Mouse (Mus musculus) layer of hippocampus, adult 2 months (tissue): ENCODE measurements around the gene Wdr24. TPM values are rescaled to one million over a fixed set of nuclear protein-coding genes. Genes with fewer than 3 reads are reported as not detected.
"Not testable (repeated sequence)": the region's sequence is repeated elsewhere in the genome, so short reads cannot be mapped to it uniquely, and the experiment has no call there.

ENCODE experiments used
- DNase-seq, 2 experiments: peaks; one replicate each; pipeline ENCODE4 v3.0.0; 2022; ENCODE audit warnings: low spot score in 2 of 2
- H3K27ac ChIP-seq: fragments of 200-600 bp; 2 replicates; pipeline ENCODE4 v1.8.1; 2022
- H3K4me3 ChIP-seq: fragments of 200-600 bp; 2 replicates; pipeline ENCODE4 v1.8.1; 2022; ENCODE audit warnings: mild to moderate bottlenecking
- CTCF ChIP-seq: fragments of 200-600 bp; conservative IDR thresholded peaks from 2 replicates; pipeline ENCODE4 v1.8.1; 2022; ENCODE audit warnings: antibody characterized with exemption, mild to moderate bottlenecking, moderate library complexity
- total RNA-seq, 2 experiments: library from RNA; stranded (reverse); gene quantifications; 2 replicates each; pipeline ENCODE4 v1.2.3; 2021

Gene Wdr24
- total RNA-seq, 2 experiments from 2014 or later = 27.9 to 28.9 TPM

DNA sequence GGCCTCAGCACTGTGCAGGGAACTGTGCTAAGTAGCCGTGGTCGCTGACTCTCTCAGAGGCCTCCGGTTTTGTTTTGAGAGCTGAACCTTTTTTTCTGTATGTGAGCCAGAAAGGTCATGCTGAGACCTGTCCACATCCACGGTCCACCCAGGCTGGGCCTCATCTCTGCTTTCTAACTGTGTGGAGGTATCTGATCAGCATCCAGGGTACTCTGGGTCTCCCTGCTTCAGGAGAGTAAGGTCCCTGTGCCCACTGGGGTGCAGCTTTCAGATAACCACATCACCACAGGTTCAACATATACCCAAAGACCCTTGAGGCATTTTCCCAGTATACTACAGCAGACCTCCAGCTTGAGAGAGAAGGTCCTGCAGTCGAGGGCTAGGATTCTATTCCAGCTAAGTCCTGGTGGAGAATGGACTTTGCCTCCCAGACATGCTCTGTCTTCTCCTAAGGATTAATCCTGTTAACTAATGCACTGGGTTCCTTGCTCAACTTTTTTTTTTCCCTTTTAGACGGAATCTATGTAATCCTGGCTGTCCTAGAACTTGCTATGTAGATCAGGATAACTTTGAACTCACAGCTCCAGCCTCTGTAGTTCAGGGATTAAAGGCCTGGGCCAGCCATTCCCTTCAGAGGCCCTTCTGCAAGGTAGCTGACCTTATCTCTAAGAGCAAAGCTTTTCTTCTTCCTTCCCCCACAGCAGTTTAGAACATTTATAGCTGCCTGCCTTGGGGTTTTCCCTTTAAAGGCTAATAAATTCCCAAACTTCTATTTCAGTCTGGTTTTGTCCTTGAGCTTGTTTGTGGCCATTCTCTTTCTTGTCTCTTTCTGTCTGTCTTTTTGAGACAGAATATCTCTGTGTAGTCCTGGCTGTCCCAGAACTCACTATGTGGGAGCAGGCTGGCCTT is 38.5 kb downstream of the Wdr24 start:
- no peak for DNase-seq
- no peak for TF ChIP-seq CTCF

DNA sequence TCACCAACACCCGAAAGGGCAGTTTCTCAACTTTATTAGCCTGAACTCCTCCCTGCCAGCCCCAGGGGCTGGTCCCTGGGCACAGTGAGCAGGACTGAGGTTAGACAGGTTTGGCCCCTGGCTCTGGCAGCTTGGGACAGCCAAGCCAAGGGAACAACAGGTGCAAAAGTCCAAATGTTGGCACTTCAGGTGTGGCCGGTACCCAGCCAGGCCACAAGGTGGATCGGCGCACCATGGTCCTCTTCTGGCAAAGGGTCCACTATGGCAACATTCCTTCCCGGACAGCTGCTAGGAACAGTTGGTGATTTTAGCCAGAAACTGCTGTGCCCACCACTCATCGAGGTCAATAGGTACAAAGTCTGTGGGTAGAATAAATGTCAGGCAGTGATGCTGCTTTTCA is 40.3 kb downstream of the Wdr24 start:
- Histone ChIP-seq H3K27ac (no peak overlapping the region), H3K4me3 (no peak overlapping the region)
- no peak for DNase-seq
- TF ChIP-seq CTCF = 0 out of 2 replicates have a peak, but pooled peaks have one; percentile 4

More for the DNA sequence above, 38.5 kb downstream of the Wdr24 start:
- Histone ChIP-seq H3K4me3 (peak overlapping the region; percentile 71), H3K27ac (peak overlapping the region; percentile 99)

DNA sequence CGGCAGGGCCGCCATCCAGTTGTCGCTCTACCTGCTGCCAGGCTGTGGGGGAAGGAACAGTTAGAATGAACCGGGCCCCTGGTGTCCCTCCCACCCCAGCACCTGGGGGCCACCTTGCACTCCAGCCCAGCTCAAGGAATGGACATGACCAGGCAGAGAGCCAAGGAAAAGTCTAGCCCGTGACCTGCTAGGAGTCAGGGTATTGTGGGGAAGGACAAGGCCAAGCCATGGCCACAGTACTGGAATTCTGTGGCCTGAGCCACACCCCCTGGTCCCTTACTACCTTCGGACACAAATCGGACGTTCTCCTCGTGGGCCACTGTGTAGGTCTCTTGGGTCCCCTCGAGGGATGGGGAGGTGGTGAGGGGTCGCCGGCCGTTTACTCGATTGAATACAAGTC is 40.9 kb downstream of the Wdr24 start:
- no peak for TF ChIP-seq CTCF
- no peak overlapping the region for H3K4me3 ChIP-seq
- no peak overlapping the region for H3K27ac ChIP-seq
- DNase-seq = no peak

DNA sequence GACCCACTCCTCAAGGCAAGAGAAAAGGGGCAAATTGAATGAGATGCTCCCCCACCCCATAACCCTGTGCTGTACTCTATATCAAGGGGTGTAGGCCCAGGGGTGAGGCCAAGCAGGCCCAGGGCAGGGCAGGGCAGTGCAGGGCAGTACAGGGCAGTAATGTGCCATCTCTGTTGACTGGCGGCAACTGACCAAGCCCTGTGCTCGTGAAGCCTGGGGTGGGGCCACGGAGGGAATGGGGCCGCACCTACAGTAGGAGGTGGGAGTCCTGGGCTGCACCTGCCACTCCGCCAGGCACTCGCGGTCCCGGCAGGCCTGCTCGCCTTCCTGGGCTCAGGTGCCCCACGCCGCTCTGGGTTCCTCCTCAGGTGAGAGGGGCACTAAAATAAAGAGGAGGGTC is 41.9 kb downstream of the Wdr24 start:
- Histone ChIP-seq H3K4me3 (no peak overlapping the region), H3K27ac (no peak overlapping the region)
- DNase-seq = no peak
- no peak for TF ChIP-seq CTCF

DNA sequence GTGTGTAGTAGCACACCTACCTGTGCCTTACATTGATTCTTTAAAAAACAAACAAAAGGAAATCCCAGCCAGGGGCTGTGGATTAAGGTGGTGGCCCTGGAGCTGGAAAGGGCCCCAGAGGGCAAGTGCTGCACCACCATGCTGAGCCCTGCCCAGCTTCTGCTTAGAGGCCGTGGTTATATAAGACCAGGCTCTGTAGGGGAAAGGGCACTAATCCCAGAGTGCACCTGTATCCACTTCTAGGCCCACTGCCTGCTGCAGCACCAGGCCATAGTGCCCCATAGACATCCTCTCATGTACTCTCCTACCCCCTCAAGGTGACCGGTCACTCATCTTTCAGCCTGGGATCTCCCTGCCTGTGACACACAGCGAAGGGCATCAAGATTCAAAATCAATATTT is 42.7 kb downstream of the Wdr24 start:
- no peak for TF ChIP-seq CTCF
- H3K27ac ChIP-seq = no peak overlapping the region
- DNase-seq = no peak
- no peak overlapping the region for H3K4me3 ChIP-seq

DNA sequence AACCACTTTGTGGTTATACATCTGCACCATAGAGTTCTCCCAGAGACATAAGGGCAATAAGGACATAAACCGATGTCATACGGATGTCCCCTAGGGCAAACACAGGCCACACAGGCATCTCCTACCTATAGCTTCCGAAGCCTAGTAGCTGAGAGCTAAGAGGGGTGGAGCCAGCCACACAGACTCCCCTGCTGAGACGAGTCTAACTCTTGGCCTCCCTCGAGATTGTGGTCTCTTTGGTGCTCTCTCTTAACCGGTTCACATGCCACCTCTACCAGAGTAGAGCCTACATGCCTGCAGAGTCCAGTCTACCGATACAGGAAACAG is 44.0 kb downstream of the Wdr24 start:
- Histone ChIP-seq H3K27ac (peak overlapping the region; percentile 94; the same call in 1 of the 2 replicates), H3K4me3 (peak overlapping the region; percentile 70)
- TF ChIP-seq CTCF = no peak
- DNase-seq = no peak

DNA sequence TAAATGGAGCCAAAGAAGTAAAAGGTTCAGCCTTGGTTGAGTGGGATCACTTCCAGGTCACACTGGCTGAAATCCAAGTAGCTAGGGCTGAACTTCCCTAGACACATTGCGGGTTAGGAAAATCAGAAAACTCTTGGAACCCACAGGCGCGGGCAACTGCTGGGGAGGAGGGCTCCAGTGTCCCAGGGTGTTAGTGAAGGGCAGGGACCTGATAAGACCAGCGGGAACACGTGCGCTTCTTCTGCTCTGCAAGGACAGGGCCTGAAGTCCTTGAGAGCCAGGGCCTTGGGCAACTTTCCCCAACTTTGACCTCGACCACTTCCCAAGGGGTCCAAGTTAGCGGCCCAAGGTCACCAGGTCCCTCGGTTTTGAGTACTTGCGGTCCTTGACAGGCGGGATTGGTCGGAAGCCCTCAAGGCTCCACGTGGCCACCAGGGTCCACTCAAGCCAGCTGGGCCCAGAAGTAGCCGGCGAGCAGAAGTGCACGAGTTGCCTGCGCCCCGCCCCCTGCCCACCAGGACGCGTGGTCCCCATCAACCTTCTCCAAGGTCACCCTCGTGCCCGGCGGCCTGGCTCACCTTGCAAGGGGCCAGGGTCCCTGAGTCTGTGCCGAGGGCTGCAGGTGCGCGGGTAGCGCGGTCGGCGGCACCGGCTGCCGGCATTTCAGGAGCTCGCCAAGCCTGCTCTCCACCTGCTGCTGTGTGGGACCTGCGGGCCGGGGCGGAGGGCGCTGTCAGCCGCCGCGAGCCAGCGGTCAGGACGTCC is 44.6 kb downstream of the Wdr24 start:
- no peak for DNase-seq
- H3K27ac ChIP-seq = peak overlapping the region; percentile 94
- no peak for TF ChIP-seq CTCF
- H3K4me3 ChIP-seq = peak overlapping the region; percentile 70

DNA sequence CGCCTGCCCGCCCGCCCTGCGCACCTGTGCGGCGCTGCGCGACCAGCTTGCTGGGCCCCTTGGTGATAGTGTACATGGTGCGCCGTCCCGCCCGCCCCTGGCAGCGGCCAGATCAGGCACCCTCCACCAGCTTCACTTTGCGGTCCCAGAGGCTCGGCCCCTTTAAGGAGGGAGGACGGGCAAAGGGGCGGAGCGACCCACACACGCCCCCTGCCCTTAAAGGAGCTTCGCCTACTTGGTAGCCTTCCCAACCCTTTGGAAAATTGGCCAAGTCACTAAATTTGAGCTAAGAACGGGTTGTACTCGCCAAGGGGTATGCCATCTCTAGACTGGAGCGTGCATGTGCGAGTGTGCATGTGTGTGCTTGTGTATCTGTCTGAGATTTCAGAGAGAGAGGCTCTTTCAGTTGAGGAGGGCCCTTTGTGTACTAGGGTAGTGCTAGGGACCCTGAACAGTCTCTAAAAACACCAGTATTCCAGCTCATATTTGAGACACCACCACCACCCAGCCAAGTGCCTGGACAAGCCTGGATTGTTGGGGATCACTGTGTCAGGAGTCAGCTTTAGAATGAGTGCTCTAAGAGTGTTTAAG is 45.3 kb downstream of the Wdr24 start, which contains the start of gene Mcrip2:
TSS of gene Mcrip2 (minus strand) at position 164 of the 591 bp plus-strand sequence.
- H3K4me3 ChIP-seq = peak within 1 kb of the TSS; percentile 70
- H3K27ac ChIP-seq = peak within 1 kb of the TSS; percentile 94
- peak; percentile 85 to 87 for DNase-seq
- peak; percentile 28 for TF ChIP-seq CTCF

DNA sequence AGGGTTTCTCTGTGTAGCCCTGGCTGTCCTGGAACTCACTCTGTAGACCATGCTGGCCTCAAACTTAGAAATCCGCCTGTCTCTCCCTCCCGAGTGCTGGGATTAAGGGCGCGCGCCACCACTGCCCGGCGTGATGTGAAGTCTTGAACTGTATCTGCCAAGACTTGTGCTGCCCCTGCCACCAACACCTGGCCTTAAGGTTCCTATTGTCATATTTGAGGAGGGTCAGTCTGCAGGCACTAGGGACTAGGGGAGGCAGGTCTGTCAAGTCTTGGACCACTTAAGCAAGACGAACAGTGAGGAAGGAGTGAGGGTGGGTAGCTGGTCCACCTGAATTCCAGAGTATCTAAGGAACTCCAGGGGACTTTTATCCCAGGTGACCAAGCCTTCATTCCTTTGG is 46.1 kb downstream of the Wdr24 start:
- DNase-seq = no peak
- Histone ChIP-seq H3K27ac (no peak overlapping the region), H3K4me3 (no peak overlapping the region)
- TF ChIP-seq CTCF = no peak

DNA sequence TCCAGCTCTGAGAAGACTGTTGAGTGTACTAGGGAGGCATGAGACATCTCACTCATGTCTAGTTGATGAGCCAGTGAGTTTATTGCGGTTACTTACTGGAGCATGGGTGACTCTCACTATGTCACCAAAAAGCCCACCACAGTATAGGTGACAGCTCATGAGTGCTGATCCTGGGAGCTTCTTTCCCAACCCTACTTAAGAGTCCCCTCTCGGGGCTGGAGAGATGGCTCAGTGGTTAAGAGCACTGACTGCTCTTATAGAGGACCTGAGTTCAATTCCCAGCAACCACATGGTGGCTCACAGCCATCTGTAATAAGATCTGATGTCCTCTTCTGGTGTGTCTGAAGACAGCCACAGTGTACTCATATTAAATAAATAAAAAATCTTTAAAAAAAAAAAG is 46.5 kb downstream of the Wdr24 start:
- Histone ChIP-seq H3K27ac (no peak overlapping the region), H3K4me3 (no peak overlapping the region)
- no peak for TF ChIP-seq CTCF
- DNase-seq = no peak

DNA sequence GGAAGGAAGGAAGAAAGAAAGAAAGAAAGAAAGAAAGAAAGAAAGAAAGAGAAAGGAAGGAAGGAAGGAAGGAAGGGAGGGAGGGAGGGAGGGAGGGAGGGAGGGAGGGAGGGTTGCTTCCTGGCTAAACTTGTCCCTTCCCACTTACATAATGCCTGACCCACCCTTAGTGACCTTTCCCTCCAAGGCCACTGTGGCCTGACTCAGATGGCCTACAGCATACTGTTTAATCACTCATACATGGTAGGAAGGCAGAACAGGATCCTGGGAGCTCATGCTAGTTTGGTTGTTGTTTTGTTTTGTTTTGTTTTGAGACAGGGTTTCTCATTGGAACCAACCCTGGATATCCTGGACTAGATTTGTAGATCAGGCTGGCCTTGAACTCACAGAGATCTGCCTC is 48.1 kb downstream of the Wdr24 start:
- H3K27ac ChIP-seq, DNase-seq, H3K4me3 ChIP-seq: not testable (repeated sequence)

DNA sequence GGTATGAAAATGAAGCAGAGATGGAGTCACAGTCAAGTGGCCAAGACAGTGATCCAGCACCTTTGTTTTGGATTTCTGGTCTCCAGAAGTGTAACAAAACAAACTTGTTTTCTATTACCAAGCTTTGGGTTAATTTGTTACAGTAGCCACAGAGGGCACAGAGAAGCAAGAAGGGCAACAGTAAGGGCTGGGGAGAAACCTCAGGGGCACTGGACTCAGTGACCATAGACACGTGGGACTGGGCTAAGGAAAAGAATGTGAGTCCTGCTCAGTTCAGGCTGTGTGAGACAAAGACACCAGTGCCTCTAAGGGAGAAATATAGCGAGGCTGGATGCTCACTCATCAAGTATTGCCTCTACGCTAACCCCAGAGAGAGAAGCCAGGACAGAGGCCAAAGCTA is 49.2 kb downstream of the Wdr24 start:
- TF ChIP-seq CTCF = no peak
- DNase-seq = no peak
- Histone ChIP-seq H3K27ac (no peak overlapping the region), H3K4me3 (no peak overlapping the region)
